Mouse (Mus musculus): Measurements from ENCODE around the gene Rpf1. TPM values are rescaled to one million over a fixed set of nuclear protein-coding genes. Genes with fewer than 3 reads are reported as not detected.

Rpf1 gene
- total and polyA plus RNA-seq, 3 experiments: 72.3 to 369 (median 73.6) TPM

DNA sequence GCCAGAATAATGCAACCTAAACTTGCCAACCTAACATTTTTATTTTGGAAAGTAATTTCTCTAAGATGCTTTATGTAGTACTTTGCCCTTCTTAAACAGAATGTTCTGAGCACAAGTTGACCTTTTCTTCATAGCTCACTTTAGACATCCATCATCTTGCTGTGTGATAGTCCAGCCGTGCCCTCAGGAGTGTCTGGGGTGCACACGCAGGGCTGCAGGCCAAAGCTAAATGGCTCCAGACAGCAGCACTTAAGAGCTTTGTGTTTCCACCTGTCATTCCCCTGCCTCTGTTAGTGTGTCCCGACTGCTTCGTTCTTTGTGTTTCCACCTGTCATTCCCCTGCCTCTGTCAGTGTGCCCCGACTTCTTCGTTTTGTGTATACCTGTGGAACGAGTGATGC is 46.1 kb upstream of the Rpf1 start:
- H3K27ac ChIP-seq (ENCODE audit: control insufficient read depth, low read depth, low read length): no peak overlapping the region
- H3K9me3 ChIP-seq (replicated peaks; ENCODE audit: insufficient read depth, low read length): no peaks in the 10 kb centered on the region
- DNase-seq (ENCODE audit: low read depth, low spot score): no peak
- peaks cover 0 to 5% of the 10 kb centered on the region in 2 experiments; a peak in 2 of 4 replicates for H3K27me3 ChIP-seq (ENCODE audit: control insufficient read depth in 1 of 2, insufficient read depth in 2 of 2, low read length in 2 of 2)
- H3K4me1 ChIP-seq (ENCODE audit: control insufficient read depth in 1 of 2, insufficient read depth in 2 of 2, low read length in 2 of 2): no peaks in the 10 kb centered on the region
- no peaks in the 10 kb centered on the region for H3K79me2 ChIP-seq (ENCODE audit: control insufficient read depth, insufficient read depth, low read length, poor library complexity)
- TF ChIP-seq NRF1 (IDR thresholded peaks at IDR 0.05; ENCODE audit: insufficient read depth, low read depth, low read length, poor library complexity, severe bottlenecking) (no peak), CHD2 (IDR thresholded peaks at IDR 0.05; ENCODE audit: low read length) (no peak), GATA1 (IDR thresholded peaks at IDR 0.05; ENCODE audit: low read depth, low read length) (no peak), KAT2A (conservative IDR thresholded peaks at IDR 0.05; ENCODE audit: low read depth, low read length) (no peak), TCF12 (IDR thresholded peaks at IDR 0.05; ENCODE audit: low read depth, low read length) (no peak), EP300 (IDR thresholded peaks at IDR 0.05; ENCODE audit: low read depth in 1 of 2, low read length in 2 of 2) (no peak), POLR2AphosphoS5 (IDR thresholded peaks at IDR 0.05; ENCODE audit: borderline replicate concordance, low read depth, low read length) (no peak), HCFC1 (IDR thresholded peaks at IDR 0.05; ENCODE audit: low read depth, low read length) (no peak), RCOR1 (IDR thresholded peaks at IDR 0.05; ENCODE audit: low read depth, low read length) (no peak), UBTF (IDR thresholded peaks at IDR 0.05; ENCODE audit: borderline replicate concordance, insufficient read depth, low read depth, low read length) (no peak), BHLHE40 (IDR thresholded peaks at IDR 0.05; ENCODE audit: borderline replicate concordance, low read depth, low read length) (no peak), ETS1 (IDR thresholded peaks at IDR 0.05; ENCODE audit: low read depth, low read length) (no peak), CHD1 (IDR thresholded peaks at IDR 0.05; ENCODE audit: low read depth, low read length) (no peak), JUND (IDR thresholded peaks at IDR 0.05; ENCODE audit: low read depth, low read length) (no peak), SMC3 (IDR thresholded peaks at IDR 0.05; ENCODE audit: low read depth, low read length) (no peak), MAX (IDR thresholded peaks at IDR 0.05; ENCODE audit: low read length) (no peak), ZNF384 (IDR thresholded peaks at IDR 0.05; ENCODE audit: low read depth, low read length) (no peak), NELFE (IDR thresholded peaks at IDR 0.05; ENCODE audit: low read depth, low read length) (no peak)
- H3K36me3 ChIP-seq (ENCODE audit: control insufficient read depth in 1 of 2, insufficient read depth in 2 of 2, low read length in 2 of 2): no peaks in the 10 kb centered on the region
- H3K4me3 ChIP-seq (ENCODE audit: control insufficient read depth in 1 of 2, insufficient read depth in 1 of 2, low read depth in 2 of 2, low read length in 2 of 2): no peak overlapping the region
- no peak overlapping the region for H3K9ac ChIP-seq (ENCODE audit: control insufficient read depth, low read depth, low read length, poor library complexity, severe bottlenecking)

DNA sequence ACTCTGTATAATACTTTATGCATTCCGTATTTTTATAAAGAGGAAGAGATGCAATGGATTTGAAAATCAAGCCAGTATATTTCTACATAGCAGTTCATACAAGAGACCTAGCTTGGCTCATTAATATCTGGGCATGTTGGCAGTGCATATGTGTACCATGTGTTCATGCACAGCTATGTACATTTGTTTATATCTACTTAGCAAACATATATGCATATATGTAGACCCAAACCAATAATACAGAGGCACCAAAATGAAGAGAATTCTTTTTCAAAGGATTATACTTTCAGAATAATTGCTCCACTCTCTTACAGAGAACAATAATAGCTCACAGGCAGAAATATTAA is 43.8 kb upstream of the Rpf1 start:
- Histone ChIP-seq H3K4me1 (ENCODE audit: control insufficient read depth in 1 of 2, insufficient read depth in 2 of 2, low read length in 2 of 2) (no peaks in the 10 kb centered on the region), H3K27ac (ENCODE audit: control insufficient read depth, low read depth, low read length) (no peak overlapping the region), H3K4me3 (ENCODE audit: control insufficient read depth in 1 of 2, insufficient read depth in 1 of 2, low read depth in 2 of 2, low read length in 2 of 2) (no peak overlapping the region), H3K79me2 (ENCODE audit: control insufficient read depth, insufficient read depth, low read length, poor library complexity) (no peaks in the 10 kb centered on the region), H3K9ac (ENCODE audit: control insufficient read depth, low read depth, low read length, poor library complexity, severe bottlenecking) (no peak overlapping the region), H3K36me3 (ENCODE audit: control insufficient read depth in 1 of 2, insufficient read depth in 2 of 2, low read length in 2 of 2) (no peaks in the 10 kb centered on the region), H3K9me3 (replicated peaks; ENCODE audit: insufficient read depth, low read length) (no peaks in the 10 kb centered on the region), H3K27me3 (ENCODE audit: control insufficient read depth in 1 of 2, insufficient read depth in 2 of 2, low read length in 2 of 2) (peaks cover 0 to 4% of the 10 kb centered on the region in 2 experiments; a peak in 1 of 4 replicates)
- TF ChIP-seq RAD21 (IDR thresholded peaks at IDR 0.05; ENCODE audit: low read depth, low read length) (no peak), GATA1 (IDR thresholded peaks at IDR 0.05; ENCODE audit: low read depth, low read length) (no peak), ELF1 (IDR thresholded peaks at IDR 0.05; ENCODE audit: low read depth, low read length) (no peak), TCF12 (IDR thresholded peaks at IDR 0.05; ENCODE audit: low read depth, low read length) (no peak), MAX (IDR thresholded peaks at IDR 0.05; ENCODE audit: low read length) (no peak), CTCF (IDR thresholded peaks at IDR 0.05 in 2 of 3, conservative IDR thresholded peaks at IDR 0.05 in 1 of 3; ENCODE audit: control insufficient read depth in 1 of 3, insufficient read depth in 1 of 3, low read depth in 2 of 3, low read length in 3 of 3, poor library complexity in 1 of 3, severe bottlenecking in 1 of 3) (no peak), MEF2A (IDR thresholded peaks at IDR 0.05; ENCODE audit: extremely low read depth, insufficient replicate concordance, low read depth, low read length, poor library complexity, severe bottlenecking) (no peak), ZC3H11A (IDR thresholded peaks at IDR 0.05; ENCODE audit: low read depth, low read length) (no peak), ZNF384 (IDR thresholded peaks at IDR 0.05; ENCODE audit: low read depth, low read length) (no peak), USF1 (IDR thresholded peaks at IDR 0.05; ENCODE audit: low read depth, low read length) (no peak), KAT2A (conservative IDR thresholded peaks at IDR 0.05; ENCODE audit: low read depth, low read length) (no peak)
- no peak for DNase-seq (ENCODE audit: low read depth, low spot score)

All from MEL (cell line).